Mouse (Mus musculus) cerebellum, postnatal 36 days (tissue): ENCODE results near the gene Ccl12.

ENCODE experiments used
- DNase-seq, 2 experiments: peaks; one replicate each; pipeline ENCODE4 v3.0.0; 2021 to 2022; ENCODE audit warnings: mixed read lengths in 2 of 2

Gene Ccl12

DNA sequence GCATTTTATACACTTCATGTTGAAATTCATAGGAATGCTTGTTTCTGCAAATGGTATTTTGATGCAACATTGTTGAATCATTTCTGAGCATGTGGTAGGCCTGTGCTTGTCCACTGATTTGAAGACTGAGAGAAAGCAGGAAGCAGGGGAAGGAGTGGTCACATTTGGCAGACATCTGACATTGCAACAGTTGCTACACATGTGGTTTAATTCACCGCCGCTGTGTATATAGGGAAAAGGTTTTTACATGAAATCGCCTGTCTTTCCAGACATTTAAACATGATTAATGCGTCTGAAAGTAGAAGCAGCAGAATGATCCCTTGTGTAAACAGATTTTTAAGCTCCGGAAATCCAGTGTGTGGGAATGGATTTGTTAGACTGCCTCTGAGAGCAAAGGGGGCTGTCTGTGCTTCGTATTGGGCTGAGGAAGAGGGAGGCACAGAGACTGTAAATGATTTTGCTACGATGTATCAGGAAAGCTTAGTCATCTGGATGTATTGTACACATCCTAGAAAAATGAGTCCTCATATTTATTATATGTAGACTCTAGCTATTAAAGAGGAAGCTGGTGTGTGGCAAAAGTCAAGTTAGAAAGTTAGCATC, 37.9 kb downstream of the Ccl12 start:
- DNase-seq, result no peak
